In genomic region chr7:110629892-110630666, GRCm38 (mm10) we compare ENCODE assay signal across 8 mouse cellular contexts. TPM values are rescaled to one million over a fixed set of nuclear protein-coding genes. Genes with fewer than 3 reads are reported as not detected.
DNase-seq lines count a peak whose midpoint lies in the region; ATAC-seq and TF ChIP-seq lines count a peak whose summit lies in the region.

No protein-coding gene starts in this region.

- DNase-seq in kidney, postnatal 10 days, result peak; percentile 92
- DNase-seq in liver, embryonic 13.5 days, result peak; percentile 40
- DNase-seq in neural tube, embryonic 10.5 days (ENCODE audit: extremely low spot score, low spot score), result peak; percentile 88

- H3K27me3 ChIP-seq in C2C12 (ENCODE audit: control insufficient read depth, insufficient read depth, insufficient read length), result no peaks in the 10 kb centered on the region
- H3K27me3 ChIP-seq in heart, embryonic 13.5 days (replicated peaks), result peaks cover 48% of the 10 kb centered on the region
- H3K27me3 ChIP-seq in liver, embryonic 13.5 days, result peaks cover 79% of the 10 kb centered on the region
- peaks cover 40% of the 10 kb centered on the region for H3K27me3 ChIP-seq in stomach, embryonic 15.5 days (replicated peaks)

- H3K4me3 ChIP-seq in C2C12 (ENCODE audit: insufficient read depth, poor library complexity, severe bottlenecking), result no peak overlapping the region
- peak overlapping the region; percentile 64 for H3K4me3 ChIP-seq in bone marrow macrophage, adult 2 months (ENCODE audit: insufficient read depth, low read length)
- peak overlapping the region; percentile 75 for H3K4me3 ChIP-seq in embryonic fibroblast, embryonic 13.5 days (ENCODE audit: insufficient read depth, low read length)
- H3K4me3 ChIP-seq in heart, embryonic 13.5 days, result peak overlapping the region; percentile 64
- peak overlapping the region; percentile 48 for H3K4me3 ChIP-seq in liver, embryonic 13.5 days (replicated peaks)
- peak overlapping the region; percentile 42 for H3K4me3 ChIP-seq in stomach, embryonic 15.5 days (replicated peaks)

- TF ChIP-seq POLR2A in bone marrow macrophage, adult 2 months (IDR thresholded peaks at IDR 0.05; ENCODE audit: borderline replicate concordance, low read depth, low read length), result no peak
- TF ChIP-seq POLR2A in embryonic fibroblast, embryonic 13.5 days (IDR thresholded peaks at IDR 0.05; ENCODE audit: low read depth, low read length), result peak; percentile 20

- no peaks in the 10 kb centered on the region for H3K9me3 ChIP-seq in heart, embryonic 13.5 days
- H3K9me3 ChIP-seq in liver, embryonic 13.5 days (replicated peaks), result no peaks in the 10 kb centered on the region
- no peaks in the 10 kb centered on the region for H3K9me3 ChIP-seq in stomach, embryonic 15.5 days

- H3K36me3 ChIP-seq in C2C12 (ENCODE audit: control insufficient read depth, insufficient read depth), result no peaks in the 10 kb centered on the region
- H3K36me3 ChIP-seq in heart, embryonic 13.5 days, result no peaks in the 10 kb centered on the region
- H3K36me3 ChIP-seq in liver, embryonic 13.5 days, result no peaks in the 10 kb centered on the region
- no peaks in the 10 kb centered on the region for H3K36me3 ChIP-seq in stomach, embryonic 15.5 days

- ATAC-seq in heart, embryonic 13.5 days (ENCODE audit: extremely low read depth, insufficient number of reproducible peaks, low FRiP score, low TSS enrichment), result no peak
- ATAC-seq in liver, embryonic 13.5 days (ENCODE audit: low read depth), result peak; percentile 74
- peak; percentile 84 for ATAC-seq in stomach, embryonic 15.5 days (ENCODE audit: insufficient read depth, low FRiP score, low read depth)

- H3K79me3 ChIP-seq in C2C12 (ENCODE audit: low read depth), result no peaks in the 10 kb centered on the region

- H3K9ac ChIP-seq in heart, embryonic 13.5 days, result peak overlapping the region; percentile 85
- H3K9ac ChIP-seq in liver, embryonic 13.5 days, result peak overlapping the region; percentile 26; the same call in 1 of the 2 replicates
- H3K9ac ChIP-seq in stomach, embryonic 15.5 days, result peak overlapping the region; percentile 16; the same call in 1 of the 2 replicates

- 0 out of 2 replicates have a peak overlapping the region, but pooled peaks have one; percentile 15 for H3K27ac ChIP-seq in bone marrow macrophage, adult 2 months (ENCODE audit: insufficient read depth, low read depth, low read length)
- peak overlapping the region; percentile 59 for H3K27ac ChIP-seq in embryonic fibroblast, embryonic 13.5 days (ENCODE audit: insufficient read depth, low read length)
- peak overlapping the region; percentile 46 for H3K27ac ChIP-seq in heart, embryonic 13.5 days (replicated peaks)
- no peak overlapping the region for H3K27ac ChIP-seq in liver, embryonic 13.5 days
- no peak overlapping the region; the same call in 1 of the 2 replicates for H3K27ac ChIP-seq in stomach, embryonic 15.5 days

- 2% methylated on average over 36 of the region's 36 CpGs for WGBS in heart, embryonic 13.5 days
- 2% methylated on average over 36 of the region's 36 CpGs for WGBS in liver, embryonic 13.5 days (ENCODE audit: insufficient replicate concordance)
- WGBS in stomach, embryonic 15.5 days, result 3% methylated on average over 36 of the region's 36 CpGs

- no peak overlapping the region for H3ac ChIP-seq in C2C12 (ENCODE audit: control insufficient read depth, insufficient read length, low read depth)

- no peaks in the 10 kb centered on the region for H3K79me2 ChIP-seq in C2C12 (ENCODE audit: control insufficient read depth, insufficient read depth)

- TF ChIP-seq CTCF in C2C12 (IDR thresholded peaks at IDR 0.05; ENCODE audit: control insufficient read depth, insufficient read depth, insufficient read length), result peak; percentile 77
- TF ChIP-seq CTCF in bone marrow macrophage, adult 2 months (IDR thresholded peaks at IDR 0.05; ENCODE audit: low read depth, low read length), result peak; percentile 99
- TF ChIP-seq CTCF in embryonic fibroblast, embryonic 13.5 days (IDR thresholded peaks at IDR 0.05; ENCODE audit: borderline replicate concordance, insufficient read depth, low read length), result peak; percentile 78

- H3K4me1 ChIP-seq in bone marrow macrophage, adult 2 months (ENCODE audit: control insufficient read depth, insufficient read depth, low read length), result peaks cover 14% of the 10 kb centered on the region
- H3K4me1 ChIP-seq in embryonic fibroblast, embryonic 13.5 days (ENCODE audit: control insufficient read depth, insufficient read depth, low read length), result peaks cover 4% of the 10 kb centered on the region
- H3K4me1 ChIP-seq in heart, embryonic 13.5 days, result peaks cover 73% of the 10 kb centered on the region
- H3K4me1 ChIP-seq in liver, embryonic 13.5 days (replicated peaks), result peaks cover 26% of the 10 kb centered on the region
- peaks cover 29% of the 10 kb centered on the region for H3K4me1 ChIP-seq in stomach, embryonic 15.5 days

- peak overlapping the region; percentile 96 for H3K4me2 ChIP-seq in heart, embryonic 13.5 days
- peak overlapping the region; percentile 60 for H3K4me2 ChIP-seq in liver, embryonic 13.5 days
- H3K4me2 ChIP-seq in stomach, embryonic 15.5 days, result peak overlapping the region; percentile 92

TF ChIP-seq in C2C12, 6 proteins besides CTCF, POLR2A, EP300 and RAD21:
- TF ChIP-seq MYOD1 (IDR thresholded peaks at IDR 0.05; ENCODE audit: control insufficient read depth, insufficient read length, low read depth) (peak; percentile 95), MAX (IDR thresholded peaks at IDR 0.05) (peak; percentile 67), FOSL1 (IDR thresholded peaks at IDR 0.05; ENCODE audit: insufficient read depth, low read length, poor library complexity, severe bottlenecking) (no peak), MYOG (IDR thresholded peaks at IDR 0.05; ENCODE audit: control insufficient read depth, extremely low read depth, insufficient read length) (no peak), USF1 (IDR thresholded peaks at IDR 0.05; ENCODE audit: low read depth) (no peak), CEBPB (IDR thresholded peaks at IDR 0.05; ENCODE audit: low read depth) (peak; percentile 95)
TF ChIP-seq in C2C12: peak in this region for 3.

RNA-seq across cellular contexts. Expression of gene Adm, which starts 2.6 kb away (rescaled TPM):
- polyA plus RNA-seq in C2C12 (2012; fragmentation: generic; extraction: Trizol), result 0.09 TPM
- polyA plus RNA-seq in bone marrow macrophage, adult 2 months (2012; ENCODE audit: insufficient read depth, insufficient read length, missing spikeins), result not detected in 2 replicates
- polyA plus RNA-seq in embryonic fibroblast, embryonic 13.5 days (2011; ENCODE audit: insufficient read length, low read depth, missing spikeins), result 23.5 and 38.5 TPM in 2 replicates
- 9.8 and 12.0 TPM in 2 replicates for polyA plus RNA-seq in heart, embryonic 13.5 days (2015; fragmentation: Nextera tagmentation; extraction: Ambion mirVana)
- polyA plus RNA-seq in liver, embryonic 13.5 days (2015; fragmentation: Nextera tagmentation; extraction: Ambion mirVana), result 4.2 and 5.1 TPM in 2 replicates
- 3.3 and 4.4 TPM in 2 replicates for polyA plus RNA-seq in stomach, embryonic 15.5 days (2015; fragmentation: Nextera tagmentation; extraction: Ambion mirVana)

RNA-seq across cellular contexts. Expression of gene Sbf2, which starts 15.4 kb away (rescaled TPM):
- polyA plus RNA-seq in C2C12 (2012; fragmentation: generic; extraction: Trizol), result 7.5 TPM
- 48.1 and 49.9 TPM in 2 replicates for polyA plus RNA-seq in bone marrow macrophage, adult 2 months (2012; ENCODE audit: insufficient read depth, insufficient read length, missing spikeins)
- polyA plus RNA-seq in embryonic fibroblast, embryonic 13.5 days (2011; ENCODE audit: insufficient read length, low read depth, missing spikeins), result 55.5 and 66.2 TPM in 2 replicates
- polyA plus RNA-seq in heart, embryonic 13.5 days (2015; fragmentation: Nextera tagmentation; extraction: Ambion mirVana), result 25.7 and 26.6 TPM in 2 replicates
- polyA plus RNA-seq in liver, embryonic 13.5 days (2015; fragmentation: Nextera tagmentation; extraction: Ambion mirVana), result 5.3 and 5.4 TPM in 2 replicates
- polyA plus RNA-seq in stomach, embryonic 15.5 days (2015; fragmentation: Nextera tagmentation; extraction: Ambion mirVana), result 29.2 and 32.6 TPM in 2 replicates

Comparison
In these comparisons a context has a peak if more than half of its experiments do, and no peak if none do; other contexts are left out.
1. H3K27ac ChIP-seq: peak in bone marrow macrophage, adult 2 months (single experiment), embryonic fibroblast, embryonic 13.5 days (single experiment) and heart, embryonic 13.5 days (single experiment); none in liver, embryonic 13.5 days (single experiment) and stomach, embryonic 15.5 days (single experiment).
2. H3K9ac ChIP-seq: peak in every context shown above with its lines; median percentile 85 in heart, embryonic 13.5 days; 26 in liver, embryonic 13.5 days; 16 in stomach, embryonic 15.5 days.
3. DNase-seq: peak in every context shown above with its lines; median percentile 92 in kidney, postnatal 10 days; 88 in neural tube, embryonic 10.5 days; 40 in liver, embryonic 13.5 days.
4. Peak in every context shown above with its lines, with median percentiles within 50 percentile points of each other: CTCF ChIP-seq and H3K4me2 ChIP-seq.